In genomic region chr6:86639180-86640160, GRCm38 (mm10) we compare ENCODE assay signal across 14 mouse cellular contexts. TPM values are rescaled to one million over a fixed set of nuclear protein-coding genes. Genes with fewer than 3 reads are reported as not detected.
DNase-seq lines count a peak whose midpoint lies in the region; ATAC-seq and TF ChIP-seq lines count a peak whose summit lies in the region.
"Had no signal": no experiment of that assay in that cellular context is flagged by ENCODE, and none has a peak within 500 bp of the region (broad histone marks: within the 10 kb centered on the region; RNA-seq: fewer than 3 reads in every experiment).

No protein-coding gene starts in this region.

- H3K9me3 ChIP-seq in lung, postnatal 0 days (ENCODE audit: low read length) = no peaks in the 10 kb centered on the region
- H3K9me3 ChIP-seq in limb, embryonic 10.5 days (replicated peaks) = no peaks in the 10 kb centered on the region
- H3K9me3 ChIP-seq in forebrain, embryonic 12.5 days = no peaks in the 10 kb centered on the region
- H3K9me3 ChIP-seq: heart, embryonic 15.5 days; limb, embryonic 12.5 days had no signal

- H3K36me3 ChIP-seq in lung, postnatal 0 days (ENCODE audit: insufficient read depth, low read length) = no peaks in the 10 kb centered on the region
- H3K36me3 ChIP-seq in limb, embryonic 10.5 days = no peaks in the 10 kb centered on the region
- H3K36me3 ChIP-seq in forebrain, embryonic 12.5 days (replicated peaks) = no peaks in the 10 kb centered on the region
- H3K36me3 ChIP-seq: heart, embryonic 15.5 days; limb, embryonic 12.5 days had no signal

- DNase-seq in lung, postnatal 0 days (ENCODE audit: low spot score) = peak; percentile 35
- no peak for DNase-seq in lung, adult 2 months
- peak; percentile 66 for DNase-seq in adipocyte (ENCODE audit: low spot score)
- no peak for DNase-seq in limb, embryonic 10.5 days (ENCODE audit: low spot score)
- DNase-seq in spleen, postnatal 10 days (ENCODE audit: low spot score in 2 of 2) = peak; percentile 72 to 78
- no peak for DNase-seq in ovary, postnatal 36 days (ENCODE audit: low spot score)
- DNase-seq in left cerebral cortex, adult 9 months (ENCODE audit: low spot score in 2 of 2) = no peak
- DNase-seq: cerebellum, adult 18-20 months; right cerebral cortex, postnatal 4 days had no signal

- no peak for TF ChIP-seq POLR2A in lung, adult 2 months (IDR thresholded peaks at IDR 0.05; ENCODE audit: borderline replicate concordance, extremely low read depth, low read depth, low read length)

- ATAC-seq in lung, postnatal 0 days = peak; percentile 30
- ATAC-seq in forebrain, embryonic 12.5 days (ENCODE audit: low FRiP score) = no peak

- H3K27ac ChIP-seq in lung, postnatal 0 days (ENCODE audit: low read length) = no peak overlapping the region
- 0 out of 2 replicates have a peak overlapping the region, but pooled peaks have one; percentile 2 for H3K27ac ChIP-seq in limb, embryonic 10.5 days
- no peak overlapping the region for H3K27ac ChIP-seq in forebrain, embryonic 12.5 days
- H3K27ac ChIP-seq: heart, embryonic 15.5 days; kidney, postnatal 0 days; limb, embryonic 12.5 days had no signal

- no peaks in the 10 kb centered on the region for H3K27me3 ChIP-seq in lung, postnatal 0 days (replicated peaks; ENCODE audit: insufficient read depth, low read length)
- H3K27me3 ChIP-seq in limb, embryonic 10.5 days (ENCODE audit: low read depth, poor library complexity, severe bottlenecking) = no peaks in the 10 kb centered on the region
- H3K27me3 ChIP-seq in forebrain, embryonic 12.5 days = no peaks in the 10 kb centered on the region
- H3K27me3 ChIP-seq: heart, embryonic 15.5 days; limb, embryonic 12.5 days had no signal

- TF ChIP-seq EP300 in lung, postnatal 0 days (IDR thresholded peaks at IDR 0.05) = no peak

- no peaks in the 10 kb centered on the region for H3K4me1 ChIP-seq in lung, postnatal 0 days (ENCODE audit: insufficient read depth, low read depth, low read length)
- peaks cover 3% of the 10 kb centered on the region; the same call in 1 of the 2 replicates for H3K4me1 ChIP-seq in lung, adult 2 months (ENCODE audit: control insufficient read depth, insufficient read depth, low read length)
- H3K4me1 ChIP-seq in limb, embryonic 10.5 days = peaks cover 15% of the 10 kb centered on the region
- H3K4me1 ChIP-seq in forebrain, embryonic 12.5 days = no peaks in the 10 kb centered on the region

- no peak overlapping the region for H3K4me2 ChIP-seq in lung, postnatal 0 days (replicated peaks; ENCODE audit: low read depth, low read length)
- no peak overlapping the region for H3K4me2 ChIP-seq in forebrain, embryonic 12.5 days
- H3K4me2 ChIP-seq: heart, embryonic 15.5 days; limb, embryonic 12.5 days had no signal

- WGBS in lung, postnatal 0 days = 76% methylated on average over 18 of the region's 18 CpGs
- WGBS in lung, adult 2 months = 78% methylated on average over 18 of the region's 18 CpGs
- 79% methylated on average over 18 of the region's 18 CpGs for WGBS in limb, embryonic 10.5 days
- 80% methylated on average over 18 of the region's 18 CpGs for WGBS in forebrain, embryonic 12.5 days

- H3K4me3 ChIP-seq in lung, postnatal 0 days (ENCODE audit: low read depth, low read length) = no peak overlapping the region
- no peak overlapping the region for H3K4me3 ChIP-seq in lung, adult 2 months (replicated peaks; ENCODE audit: extremely low read depth, low read depth, low read length)
- H3K4me3 ChIP-seq in limb, embryonic 10.5 days = no peak overlapping the region
- no peak overlapping the region for H3K4me3 ChIP-seq in forebrain, embryonic 12.5 days (replicated peaks)
- H3K4me3 ChIP-seq: heart, embryonic 15.5 days; limb, embryonic 12.5 days; myocyte had no signal

- H3K9ac ChIP-seq in lung, postnatal 0 days (replicated peaks; ENCODE audit: low read depth) = no peak overlapping the region
- no peak overlapping the region for H3K9ac ChIP-seq in forebrain, embryonic 12.5 days
- H3K9ac ChIP-seq: heart, embryonic 15.5 days; limb, embryonic 12.5 days had no signal

- no peak for TF ChIP-seq CTCF in lung, postnatal 0 days (IDR thresholded peaks at IDR 0.05)
- no peak for TF ChIP-seq CTCF in lung, adult 2 months (IDR thresholded peaks at IDR 0.05; ENCODE audit: insufficient read depth, low read length)

RNA-seq across cellular contexts. Expression of gene Asprv1, which starts 11.5 kb away (rescaled TPM):
- 4.4 and 4.6 TPM in 2 replicates for polyA plus RNA-seq in lung, postnatal 0 days (2015; fragmentation: Nextera tagmentation; extraction: Ambion mirVana)
- 0.43 and 263 TPM in 2 replicates for polyA plus RNA-seq in lung, adult 2 months (2012; rRNA removed)
- 0.87 and 1.6 TPM in 2 replicates for polyA plus RNA-seq in limb, embryonic 10.5 days (2016; fragmentation: Nextera tagmentation; extraction: Ambion mirVana)
- polyA plus RNA-seq in forebrain, embryonic 12.5 days (2016; fragmentation: Nextera tagmentation; extraction: Ambion mirVana) = 0.52 and 0.87 TPM in 2 replicates

RNA-seq across cellular contexts. Expression of gene Mxd1, which starts 29.5 kb away (rescaled TPM):
- 16.4 and 17.2 TPM in 2 replicates for polyA plus RNA-seq in lung, postnatal 0 days (2015; fragmentation: Nextera tagmentation; extraction: Ambion mirVana)
- polyA plus RNA-seq in lung, adult 2 months (2012; rRNA removed) = 14.8 and 19.1 TPM in 2 replicates
- polyA plus RNA-seq in limb, embryonic 10.5 days (2016; fragmentation: Nextera tagmentation; extraction: Ambion mirVana) = 8.6 and 13.5 TPM in 2 replicates
- 23.8 and 26.8 TPM in 2 replicates for polyA plus RNA-seq in forebrain, embryonic 12.5 days (2016; fragmentation: Nextera tagmentation; extraction: Ambion mirVana)

RNA-seq across cellular contexts. Expression of gene Snrnp27, which starts 44.9 kb away (rescaled TPM):
- polyA plus RNA-seq in lung, postnatal 0 days (2015; fragmentation: Nextera tagmentation; extraction: Ambion mirVana) = 91.2 and 95.5 TPM in 2 replicates
- 8.4 and 9.8 TPM in 2 replicates for polyA plus RNA-seq in lung, adult 2 months (2012; rRNA removed)
- polyA plus RNA-seq in limb, embryonic 10.5 days (2016; fragmentation: Nextera tagmentation; extraction: Ambion mirVana) = 129 and 133 TPM in 2 replicates
- 136 and 139 TPM in 2 replicates for polyA plus RNA-seq in forebrain, embryonic 12.5 days (2016; fragmentation: Nextera tagmentation; extraction: Ambion mirVana)

Comparison
In these comparisons a context has a peak if more than half of its experiments do, and no peak if none do; other contexts are left out.
1. DNase-seq: peak in lung, postnatal 0 days (single experiment), adipocyte (single experiment) and spleen, postnatal 10 days (2 of 2); none in lung, adult 2 months (single experiment), limb, embryonic 10.5 days (single experiment), ovary, postnatal 36 days (single experiment) and left cerebral cortex, adult 9 months (0 of 2).